Mouse (Mus musculus) right cerebral cortex, postnatal 36 days (tissue): ENCODE data around the gene Sh3rf1.

Source experiments
- DNase-seq, 2 experiments: peaks; one replicate each; pipeline ENCODE4 v3.0.0; 2022; ENCODE audit warnings: low spot score in 2 of 2, mixed read lengths in 1 of 2

Gene Sh3rf1

DNA sequence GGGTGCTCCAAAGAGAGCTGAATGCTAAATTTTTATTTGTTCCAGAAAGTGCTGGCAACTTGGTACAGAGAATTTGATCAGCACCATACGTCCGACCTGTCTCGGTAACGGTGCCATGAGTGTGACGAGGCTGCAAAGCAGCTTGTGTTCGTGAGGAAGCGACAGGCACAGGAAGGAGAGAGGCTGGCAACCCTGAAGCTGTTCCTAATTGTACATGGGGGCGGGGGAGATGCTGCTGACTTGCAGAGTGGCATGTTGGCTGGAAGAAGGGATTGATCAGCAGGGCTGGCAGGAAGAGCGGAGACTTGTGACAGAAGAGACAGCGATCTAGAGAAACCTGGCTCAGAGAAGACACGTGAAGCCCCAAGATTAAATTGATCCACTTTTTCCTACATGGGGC, 197.9 kb downstream of the Sh3rf1 start:
- peak; percentile 21 to 43 for DNase-seq

DNA sequence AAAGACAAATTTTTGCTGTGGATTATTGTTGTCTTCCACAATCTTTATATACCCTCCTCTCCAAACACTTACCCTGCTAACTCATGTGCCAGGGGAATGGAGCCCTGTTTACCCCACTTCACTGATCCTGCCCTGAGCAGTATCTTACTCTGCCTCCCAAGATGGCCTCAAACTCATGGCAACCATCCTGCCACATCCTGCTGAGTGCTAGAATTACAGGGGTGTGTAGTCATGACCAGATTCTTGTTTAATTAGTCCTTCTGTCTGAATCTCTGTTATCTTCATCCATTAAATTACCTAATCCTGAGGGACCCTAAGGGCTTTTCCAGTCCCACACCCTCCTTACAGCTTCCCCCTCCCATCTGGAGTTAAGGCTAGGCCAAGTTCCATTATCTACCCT, 201.5 kb downstream of the Sh3rf1 start:
- DNase-seq = no peak

DNA sequence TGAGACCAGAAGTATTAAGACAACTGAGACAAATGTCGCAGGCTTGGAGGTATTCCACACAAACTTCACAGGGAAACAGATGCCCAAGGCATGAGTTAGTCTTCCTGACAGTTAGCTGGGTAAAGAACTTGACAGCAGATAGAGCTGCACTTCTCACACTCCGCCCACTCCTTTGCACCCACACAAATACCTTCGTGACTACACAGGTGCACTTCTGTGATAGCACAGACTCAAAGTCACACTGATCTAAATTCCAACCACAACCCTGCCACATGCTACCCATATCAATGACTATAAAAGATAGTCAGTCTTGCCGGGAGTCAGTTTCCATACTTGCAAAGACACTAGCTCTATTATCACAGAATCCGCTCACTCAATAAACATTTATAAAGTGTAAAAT, 202.4 kb downstream of the Sh3rf1 start:
- DNase-seq = no peak

DNA sequence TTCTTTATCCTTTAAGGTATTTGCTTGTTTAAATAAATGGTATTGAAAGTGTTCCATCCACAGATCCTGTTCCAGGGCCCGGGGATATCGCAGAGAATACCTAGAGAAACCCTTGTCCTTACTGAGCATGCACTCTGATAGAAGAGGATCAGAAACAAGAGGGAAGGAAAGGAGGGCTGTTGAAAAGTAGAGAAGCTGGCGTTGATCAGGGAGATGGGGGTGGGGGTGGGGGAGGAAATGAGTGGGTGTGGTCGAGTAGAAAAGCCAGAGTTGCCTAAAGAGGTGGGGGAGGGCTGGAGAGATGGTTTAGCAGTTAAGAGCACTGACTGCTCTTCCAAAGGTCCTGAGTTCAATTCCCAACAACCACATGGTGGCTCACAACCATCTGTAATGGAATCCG, 203.0 kb downstream of the Sh3rf1 start:
- DNase-seq = no peak

DNA sequence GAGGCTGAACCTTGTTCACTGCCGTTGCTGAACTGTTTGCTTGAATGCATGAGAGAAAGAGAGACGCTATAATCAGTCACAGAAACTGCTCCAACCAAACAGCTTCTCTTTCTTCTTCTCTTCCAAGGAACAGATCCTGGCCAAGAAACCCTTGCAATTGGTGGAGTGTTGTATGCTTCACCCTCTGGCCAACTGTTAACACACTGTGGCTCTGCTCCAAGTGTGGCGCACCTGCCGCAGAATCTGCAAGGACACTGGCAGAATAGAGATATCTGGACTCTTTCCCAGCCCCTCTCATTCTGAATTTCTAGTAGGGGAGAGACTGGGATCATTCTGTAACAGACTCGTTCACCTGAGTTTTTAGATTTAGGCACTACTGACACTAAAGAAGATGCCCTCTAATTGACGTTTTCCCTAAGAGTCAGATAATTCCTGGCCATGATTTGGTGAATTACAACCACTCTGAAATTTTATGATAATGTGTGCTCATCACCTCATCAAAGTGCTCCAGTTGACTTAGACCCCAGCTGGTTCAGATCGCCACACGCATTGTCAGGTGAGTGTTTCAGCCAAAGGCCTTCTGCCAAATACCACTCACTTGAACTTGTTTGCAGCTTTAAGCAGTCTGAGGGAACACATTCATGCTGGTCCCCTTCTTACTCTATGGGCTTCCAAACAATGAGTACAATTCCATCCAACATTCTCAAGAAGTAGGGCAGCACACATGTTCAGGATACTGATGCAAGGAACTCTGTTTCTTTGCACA, 204.4 kb downstream of the Sh3rf1 start:
- DNase-seq = no peak

DNA sequence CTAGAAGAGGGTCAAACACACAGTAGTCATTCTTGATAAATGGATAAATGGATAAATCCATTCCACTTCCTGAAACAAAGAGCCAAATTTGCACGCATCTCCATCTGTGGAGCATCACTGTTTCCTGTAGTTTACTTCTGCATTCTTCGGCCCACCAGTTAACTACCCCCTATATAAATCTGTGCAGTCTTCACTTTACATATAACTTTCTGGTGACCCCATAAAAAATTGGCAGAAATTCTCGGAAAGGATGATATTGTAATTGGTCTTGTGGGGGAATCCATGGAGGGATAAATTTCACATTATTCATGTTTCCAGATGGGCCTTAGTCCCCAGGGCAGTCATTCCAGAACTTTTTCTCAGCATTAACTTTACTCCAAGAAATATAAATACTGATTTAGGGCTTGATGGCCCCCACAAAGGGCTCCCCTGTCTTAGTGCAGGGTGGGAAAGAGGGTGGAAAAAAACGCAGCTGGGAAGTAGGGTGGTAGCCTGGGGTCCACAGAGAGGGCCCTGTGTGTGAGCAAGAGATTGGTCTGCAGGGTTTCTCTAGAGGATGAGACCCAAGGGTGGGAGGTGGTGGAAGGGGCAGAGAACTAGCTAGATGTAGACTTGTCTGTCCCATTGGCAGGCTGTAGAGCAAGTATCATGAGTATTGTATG, 205.3 kb downstream of the Sh3rf1 start:
- no peak for DNase-seq

DNA sequence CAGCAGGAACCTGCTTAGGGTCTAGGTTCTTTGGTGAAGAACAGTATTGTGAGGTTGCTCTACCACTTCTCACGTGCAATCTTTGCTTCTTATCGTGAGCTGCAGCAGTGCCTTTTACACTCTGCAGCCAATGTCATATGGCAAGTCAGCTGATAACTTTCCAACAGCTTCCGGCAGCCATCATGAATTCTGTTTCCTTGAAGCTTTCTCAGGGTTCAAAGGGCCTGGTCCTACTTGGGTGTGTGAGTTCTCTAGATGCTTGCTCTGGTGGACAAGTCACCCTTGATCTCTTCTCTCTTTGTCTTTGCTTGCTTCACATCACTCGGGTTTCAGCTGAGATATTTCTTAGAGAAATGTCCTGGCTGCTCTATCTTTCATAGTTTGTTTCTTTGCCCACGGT, 211.8 kb downstream of the Sh3rf1 start:
- no peak for DNase-seq

DNA sequence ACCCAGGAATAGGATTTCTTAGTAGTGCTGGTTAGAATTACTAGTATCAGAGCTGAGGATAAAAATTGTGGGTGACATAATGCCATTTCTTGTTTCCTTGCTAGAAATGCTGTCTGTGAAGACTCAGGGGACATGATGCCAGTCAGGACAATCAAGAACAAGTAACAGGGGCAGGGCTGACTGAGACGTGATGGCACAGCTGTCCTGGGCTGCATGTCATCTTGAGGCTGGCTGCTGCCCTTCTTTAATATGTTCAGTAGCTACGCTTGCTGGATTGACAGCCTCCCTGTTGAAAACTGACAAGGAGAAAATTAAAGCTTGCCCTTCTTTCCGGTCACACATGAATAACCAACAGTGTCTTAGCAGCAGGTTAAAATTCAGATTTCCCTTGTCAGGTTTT, 212.5 kb downstream of the Sh3rf1 start:
- no peak for DNase-seq

DNA sequence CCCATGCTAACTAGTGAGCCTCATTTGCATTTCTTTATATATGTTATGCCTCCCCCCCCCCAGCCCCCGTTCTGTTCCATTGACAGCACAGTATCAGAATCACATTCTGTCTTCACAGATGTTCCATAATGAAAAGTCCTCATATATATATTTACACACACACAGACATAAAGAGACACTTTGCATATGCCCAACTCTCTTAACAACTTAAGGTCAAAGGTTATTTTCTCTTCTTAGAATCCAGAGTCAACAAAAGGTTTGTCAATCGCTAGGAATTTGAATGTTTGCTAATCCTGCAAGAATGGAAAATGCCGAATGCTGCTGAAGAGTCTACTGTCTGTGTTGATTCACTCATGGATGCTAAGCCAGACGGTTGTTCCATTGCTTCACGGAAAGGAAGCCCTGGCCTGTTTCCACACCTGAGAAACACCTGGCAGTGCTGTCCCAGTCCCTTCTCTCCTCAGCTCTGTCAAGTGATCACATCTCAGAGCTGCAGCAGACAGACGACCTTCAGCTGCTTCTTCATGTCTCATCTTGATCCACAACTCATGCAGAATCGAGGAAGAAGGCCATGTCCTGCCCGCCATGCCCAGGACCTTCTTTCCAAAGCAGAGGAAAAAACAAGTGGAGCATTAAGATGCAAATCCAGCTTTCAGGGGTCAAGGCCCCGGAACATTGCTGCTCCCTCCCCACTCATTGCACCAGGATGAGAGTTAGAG, 213.1 kb downstream of the Sh3rf1 start:
- no peak for DNase-seq

DNA sequence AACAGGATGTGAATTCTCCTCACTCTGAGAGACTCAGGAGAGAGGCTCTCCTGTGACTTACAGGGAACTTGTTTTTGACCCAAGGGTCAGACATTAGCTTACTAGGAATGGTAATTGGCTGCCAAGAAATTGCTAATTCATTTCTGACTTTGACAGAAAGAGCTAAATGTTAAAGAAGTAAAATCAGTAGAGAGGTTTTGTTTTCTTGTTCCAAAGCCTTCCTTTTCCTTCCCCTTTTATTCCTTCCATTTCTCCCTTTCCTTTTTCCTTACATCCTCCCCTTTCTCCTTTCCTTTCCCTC, 213.6 kb downstream of the Sh3rf1 start:
- no peak for DNase-seq

DNA sequence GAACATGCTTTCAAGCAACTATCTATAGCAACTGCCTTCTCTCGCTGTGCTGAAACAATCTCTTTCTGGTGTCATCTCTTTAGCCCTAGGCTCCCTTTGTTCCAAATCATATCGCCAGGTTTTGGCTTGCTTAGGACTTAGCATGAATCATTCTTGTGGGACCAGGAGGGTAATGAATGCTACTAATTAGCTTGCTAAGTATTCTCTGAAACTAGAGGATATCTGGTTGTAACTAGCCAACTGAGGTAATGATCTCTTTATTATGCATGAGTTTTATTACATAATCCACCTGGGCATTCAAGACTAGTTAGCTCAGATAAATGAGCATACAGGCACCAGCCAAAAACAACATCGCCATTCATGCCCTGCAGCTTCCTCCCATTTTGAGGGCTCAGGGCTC, 219.3 kb downstream of the Sh3rf1 start:
- DNase-seq = no peak

DNA sequence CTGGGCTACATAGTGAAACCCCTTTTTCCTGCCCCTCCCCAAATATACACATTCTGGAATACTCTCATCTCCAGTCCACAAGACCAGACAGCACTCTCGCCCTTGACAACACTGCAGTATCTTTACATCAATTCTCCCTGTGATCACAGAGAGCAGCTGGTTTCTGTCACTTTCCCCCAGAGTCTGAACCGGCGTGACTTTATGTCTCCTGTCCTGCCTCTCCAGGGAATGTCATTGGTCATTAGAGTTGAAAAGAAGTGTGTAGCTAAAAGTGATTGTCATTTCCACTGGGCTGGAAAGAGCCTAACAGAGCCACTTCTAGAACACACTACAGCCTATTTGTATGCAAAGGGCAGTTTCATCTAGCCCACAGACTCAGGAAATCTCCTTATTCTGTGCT, 220.7 kb downstream of the Sh3rf1 start:
- DNase-seq = no peak
